Mouse (Mus musculus): ENCODE data around the gene Apobec3. TPM values are rescaled to one million over a fixed set of nuclear protein-coding genes. Genes with fewer than 3 reads are reported as not detected.

The Apobec3 gene
- polyA plus RNA-seq, 1 experiment, result 0.07 TPM

- Histone ChIP-seq H3K4me1 (ENCODE audit: control insufficient read depth) (no peaks in the 10 kb centered on the region), H3K9me3 (ENCODE audit: control insufficient read depth, low read length) (no peaks in the 10 kb centered on the region), H3K27me3 (ENCODE audit: control insufficient read depth) (peaks cover 14% of the 10 kb centered on the region), H3K4me3 (replicated peaks) (no peak overlapping the region), H3K36me3 (ENCODE audit: control insufficient read depth) (no peaks in the 10 kb centered on the region)
- TF ChIP-seq GATA1 (IDR thresholded peaks at IDR 0.05; ENCODE audit: low read length), result no peak
- no peak for TF ChIP-seq TAL1 (IDR thresholded peaks at IDR 0.05; ENCODE audit: low read length)
Measured at GRCm38 (mm10) chr15:79950250-79951025, 59.0 kb downstream of the Apobec3 start.

- Histone ChIP-seq H3K27me3 (ENCODE audit: control insufficient read depth) (peaks cover 14% of the 10 kb centered on the region), H3K9me3 (ENCODE audit: control insufficient read depth, low read length) (no peaks in the 10 kb centered on the region), H3K4me3 (replicated peaks) (no peak overlapping the region), H3K4me1 (ENCODE audit: control insufficient read depth) (no peaks in the 10 kb centered on the region), H3K36me3 (ENCODE audit: control insufficient read depth) (no peaks in the 10 kb centered on the region)
- TF ChIP-seq GATA1 (IDR thresholded peaks at IDR 0.05; ENCODE audit: low read length) (no peak), TAL1 (IDR thresholded peaks at IDR 0.05; ENCODE audit: low read length) (no peak)
Measured at GRCm38 (mm10) chr15:79951226-79951625, 59.8 kb downstream of the Apobec3 start.

- no peaks in the 10 kb centered on the region for H3K4me1 ChIP-seq (ENCODE audit: control insufficient read depth)
- no peaks in the 10 kb centered on the region for H3K36me3 ChIP-seq (ENCODE audit: control insufficient read depth)
- no peak for TF ChIP-seq TAL1 (IDR thresholded peaks at IDR 0.05; ENCODE audit: low read length)
Measured at GRCm38 (mm10) chr15:79951730-79952503, 60.5 kb downstream of the Apobec3 start.

GRCm38 (mm10) chr15:79952504-79953231, 61.2 kb downstream of the Apobec3 start:
- H3K4me1 ChIP-seq (ENCODE audit: control insufficient read depth), result no peaks in the 10 kb centered on the region
- no peaks in the 10 kb centered on the region for H3K36me3 ChIP-seq (ENCODE audit: control insufficient read depth)
- no peaks in the 10 kb centered on the region for H3K9me3 ChIP-seq (ENCODE audit: control insufficient read depth, low read length)
- H3K27me3 ChIP-seq (ENCODE audit: control insufficient read depth), result peaks cover 14% of the 10 kb centered on the region
- TF ChIP-seq TAL1 (IDR thresholded peaks at IDR 0.05; ENCODE audit: low read length) (no peak), GATA1 (IDR thresholded peaks at IDR 0.05; ENCODE audit: low read length) (no peak)
- no peak overlapping the region for H3K4me3 ChIP-seq (replicated peaks)

More at GRCm38 (mm10) chr15:79951730-79952503, 60.5 kb downstream of the Apobec3 start:
- H3K4me3 ChIP-seq (replicated peaks), result no peak overlapping the region
- no peaks in the 10 kb centered on the region for H3K9me3 ChIP-seq (ENCODE audit: control insufficient read depth, low read length)
- H3K27me3 ChIP-seq (ENCODE audit: control insufficient read depth), result peaks cover 14% of the 10 kb centered on the region

GRCm38 (mm10) chr15:79953470-79953869, 62.0 kb downstream of the Apobec3 start:
- Histone ChIP-seq H3K27me3 (ENCODE audit: control insufficient read depth) (peaks cover 14% of the 10 kb centered on the region), H3K4me1 (ENCODE audit: control insufficient read depth) (no peaks in the 10 kb centered on the region), H3K4me3 (replicated peaks) (no peak overlapping the region), H3K36me3 (ENCODE audit: control insufficient read depth) (no peaks in the 10 kb centered on the region), H3K9me3 (ENCODE audit: control insufficient read depth, low read length) (no peaks in the 10 kb centered on the region)
- TF ChIP-seq TAL1 (IDR thresholded peaks at IDR 0.05; ENCODE audit: low read length) (no peak), GATA1 (IDR thresholded peaks at IDR 0.05; ENCODE audit: low read length) (no peak)

GRCm38 (mm10) chr15:79956559-79956958, 65.1 kb downstream of the Apobec3 start:
- Histone ChIP-seq H3K36me3 (ENCODE audit: control insufficient read depth) (no peaks in the 10 kb centered on the region), H3K27me3 (ENCODE audit: control insufficient read depth) (no peaks in the 10 kb centered on the region), H3K4me3 (replicated peaks) (no peak overlapping the region), H3K4me1 (ENCODE audit: control insufficient read depth) (no peaks in the 10 kb centered on the region), H3K9me3 (ENCODE audit: control insufficient read depth, low read length) (no peaks in the 10 kb centered on the region)
- TF ChIP-seq TAL1 (IDR thresholded peaks at IDR 0.05; ENCODE audit: low read length), result no peak
- TF ChIP-seq GATA1 (IDR thresholded peaks at IDR 0.05; ENCODE audit: low read length), result no peak

- no peaks in the 10 kb centered on the region for H3K4me1 ChIP-seq (ENCODE audit: control insufficient read depth)
- H3K4me3 ChIP-seq (replicated peaks), result no peak overlapping the region
- TF ChIP-seq TAL1 (IDR thresholded peaks at IDR 0.05; ENCODE audit: low read length) (no peak), GATA1 (IDR thresholded peaks at IDR 0.05; ENCODE audit: low read length) (no peak)
- H3K9me3 ChIP-seq (ENCODE audit: control insufficient read depth, low read length), result no peaks in the 10 kb centered on the region
- H3K36me3 ChIP-seq (ENCODE audit: control insufficient read depth), result no peaks in the 10 kb centered on the region
- H3K27me3 ChIP-seq (ENCODE audit: control insufficient read depth), result no peaks in the 10 kb centered on the region
Measured at GRCm38 (mm10) chr15:79958418-79958817, 67.0 kb downstream of the Apobec3 start.

GRCm38 (mm10) chr15:79961366-79961921, 70.0 kb downstream of the Apobec3 start:
- H3K27me3 ChIP-seq (ENCODE audit: control insufficient read depth), result no peaks in the 10 kb centered on the region
- H3K4me1 ChIP-seq (ENCODE audit: control insufficient read depth), result no peaks in the 10 kb centered on the region
- H3K4me3 ChIP-seq (replicated peaks), result no peak overlapping the region
- no peak for TF ChIP-seq TAL1 (IDR thresholded peaks at IDR 0.05; ENCODE audit: low read length)
- no peaks in the 10 kb centered on the region for H3K36me3 ChIP-seq (ENCODE audit: control insufficient read depth)
- H3K9me3 ChIP-seq (ENCODE audit: control insufficient read depth, low read length), result no peaks in the 10 kb centered on the region
